Mouse (Mus musculus) layer of hippocampus, adult 2 months (tissue): Measurements from ENCODE around the gene Luc7l2. TPM values are rescaled to one million over a fixed set of nuclear protein-coding genes. Genes with fewer than 3 reads are reported as not detected.

ENCODE experiments used
- DNase-seq, 2 experiments: peaks; one replicate each; pipeline ENCODE4 v3.0.0; 2022; ENCODE audit warnings: low spot score in 2 of 2
- H3K27ac ChIP-seq: fragments of 200-600 bp; 2 replicates; pipeline ENCODE4 v1.8.1; 2022
- H3K4me3 ChIP-seq: fragments of 200-600 bp; 2 replicates; pipeline ENCODE4 v1.8.1; 2022; ENCODE audit warnings: mild to moderate bottlenecking
- CTCF ChIP-seq: fragments of 200-600 bp; conservative IDR thresholded peaks from 2 replicates; pipeline ENCODE4 v1.8.1; 2022; ENCODE audit warnings: antibody characterized with exemption, mild to moderate bottlenecking, moderate library complexity
- microRNA-seq, 2 experiments: library from miRNA; unstranded; fragments of <30 nt; microRNA quantifications; one replicate each; pipeline ENCODE4 v1.2.0; 2021
- total RNA-seq, 2 experiments: library from RNA; stranded (reverse); gene quantifications; 2 replicates each; pipeline ENCODE4 v1.2.3; 2021

Luc7l2 gene
- total RNA-seq, 2 experiments from 2014 or later, result 196 to 219 TPM

DNA sequence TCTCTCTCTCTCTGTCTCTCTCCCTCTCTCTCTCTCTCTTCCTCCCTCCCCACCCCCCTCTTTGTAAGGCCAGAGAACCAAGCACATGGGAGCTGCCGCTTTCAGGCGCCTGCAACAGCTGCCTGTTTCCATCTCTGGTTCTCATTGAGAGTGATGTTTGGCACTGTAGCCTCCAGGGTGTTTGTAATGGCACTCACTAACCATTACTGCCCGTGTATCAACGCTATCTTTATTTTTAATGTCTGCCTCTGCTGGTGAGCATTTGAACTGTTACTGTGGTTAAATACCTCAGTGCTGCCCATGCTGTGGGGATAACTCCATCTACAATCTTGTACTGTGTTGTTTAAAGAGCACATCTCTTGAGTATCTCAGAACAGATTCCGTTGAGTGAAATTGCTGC is 90.5 kb downstream of the Luc7l2 start:
- H3K27ac ChIP-seq, result no peak overlapping the region
- TF ChIP-seq CTCF, result peak; percentile 58
- H3K4me3 ChIP-seq, result no peak overlapping the region
- DNase-seq, result no peak

DNA sequence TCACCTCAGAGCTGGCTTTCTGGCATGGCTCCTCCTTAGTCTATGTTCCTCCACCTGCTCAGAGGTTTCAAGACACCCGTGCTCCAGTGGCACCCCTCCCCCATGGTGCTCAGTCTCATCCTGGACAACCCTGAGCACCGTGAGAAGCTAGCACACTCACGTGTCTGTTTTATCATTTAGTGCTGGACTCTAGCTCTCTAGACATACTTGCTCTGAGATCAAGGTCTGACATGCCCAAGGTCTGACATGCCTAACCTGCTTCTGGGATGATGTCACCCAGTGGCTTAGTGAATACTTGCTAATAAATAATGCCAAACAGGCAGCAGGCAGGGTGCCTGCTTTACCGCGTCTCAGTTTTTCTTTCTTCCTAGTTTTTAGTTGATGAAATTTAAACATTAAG is 91.5 kb downstream of the Luc7l2 start:
- H3K27ac ChIP-seq, result no peak overlapping the region
- no peak for TF ChIP-seq CTCF
- DNase-seq, result no peak
- H3K4me3 ChIP-seq, result no peak overlapping the region

DNA sequence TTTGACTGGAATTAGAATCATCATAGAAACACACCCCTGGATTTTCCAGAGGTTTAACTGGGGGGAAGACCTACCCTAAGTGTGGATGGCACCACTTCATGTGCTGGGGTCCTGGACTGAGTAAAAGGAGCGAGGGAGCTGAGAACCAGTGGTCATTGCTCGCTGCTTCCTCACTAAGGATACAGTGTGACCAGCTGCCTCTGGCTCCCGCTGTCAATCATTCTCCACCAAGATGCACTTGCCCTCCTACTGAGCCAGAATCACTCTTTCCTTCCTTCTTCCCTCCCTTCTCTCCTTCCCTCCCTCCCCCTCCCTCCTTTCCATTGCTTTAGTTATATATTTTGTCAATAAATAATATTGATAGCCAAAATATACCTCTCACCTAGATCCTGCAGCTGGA is 91.9 kb downstream of the Luc7l2 start:
- Histone ChIP-seq H3K4me3 (no peak overlapping the region), H3K27ac (no peak overlapping the region)
- DNase-seq, result no peak
- no peak for TF ChIP-seq CTCF

DNA sequence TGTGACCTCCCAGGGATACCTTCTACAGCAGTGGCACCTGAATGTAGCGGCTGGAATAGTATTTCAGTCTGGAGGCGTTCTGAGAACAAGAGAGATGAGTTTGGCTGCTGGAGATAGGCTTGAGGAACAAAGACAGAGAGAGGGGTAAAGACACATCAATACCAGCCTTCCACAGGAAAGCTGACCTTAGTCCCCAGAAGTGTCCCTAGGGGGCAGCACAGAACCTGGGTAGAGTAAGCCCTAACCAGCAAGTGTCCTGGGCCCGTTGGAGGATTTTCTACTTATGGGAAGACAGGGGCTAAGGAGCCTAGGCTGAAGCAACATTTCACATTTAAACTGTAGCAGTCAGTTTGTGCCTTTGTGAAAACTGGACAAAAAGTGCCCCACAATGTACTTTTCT is 98.4 kb downstream of the Luc7l2 start:
- DNase-seq, result no peak
- peak; percentile 56 for TF ChIP-seq CTCF
- no peak overlapping the region for H3K27ac ChIP-seq

DNA sequence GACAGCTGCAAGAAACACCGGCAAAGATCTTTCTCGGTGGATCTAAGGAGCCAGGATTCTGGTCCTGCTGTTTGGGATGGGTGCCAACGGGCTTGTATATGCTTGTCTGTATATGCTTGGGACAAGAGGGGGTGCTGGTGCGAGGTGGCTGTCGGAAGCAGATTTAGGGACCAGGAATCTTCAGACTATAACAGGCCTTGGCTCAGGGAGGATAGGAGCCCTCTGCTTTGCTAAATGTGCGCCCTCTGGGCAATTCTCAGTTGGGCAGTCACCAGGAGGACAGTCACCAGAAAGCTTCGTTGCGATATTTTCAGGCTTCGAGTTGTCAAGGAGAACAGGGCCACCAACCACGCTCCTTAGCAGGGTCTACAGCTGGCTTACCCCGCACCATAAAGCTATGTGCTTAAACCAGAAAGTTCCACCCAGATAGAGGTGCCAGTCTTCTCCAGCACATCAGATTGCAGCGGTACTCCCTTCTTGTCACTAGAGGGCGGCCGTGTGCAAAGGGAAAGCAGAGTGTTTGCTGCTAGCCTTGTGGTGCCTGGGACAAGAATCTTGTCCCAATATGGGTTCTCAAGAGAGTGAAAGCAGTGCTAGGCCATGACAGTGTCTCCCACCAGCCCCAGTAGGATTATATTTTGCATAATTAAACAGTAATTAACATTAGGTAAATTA is 99.3 kb downstream of the Luc7l2 start:
- no peak overlapping the region for H3K4me3 ChIP-seq
- TF ChIP-seq CTCF, result peak; percentile 99
- H3K27ac ChIP-seq, result no peak overlapping the region
- peak; percentile 66 to 77 for DNase-seq

More for the DNA sequence above, 98.4 kb downstream of the Luc7l2 start:
- no peak overlapping the region for H3K4me3 ChIP-seq

Small RNA genes lying within 50 kb of the gene (microRNA-seq; reads per million reads assigned to microRNA genes)
- gene Mir7670, result 0 reads per million in 2 experiments

Other genes with a start within 250 kb of the Luc7l2 start
- 1 to 10 TPM; 3.1 to 3.9 TPM for gene Zc3hav1, start 196.7 kb upstream of the Luc7l2 start, total RNA-seq
- gene Ttc26, start 169.9 kb upstream of the Luc7l2 start, total RNA-seq, result 10 to 100 TPM; 11.5 to 12.2 TPM
- 10 to 100 TPM; 48.0 to 49.3 TPM for gene Ubn2, start 117.4 kb upstream of the Luc7l2 start, total RNA-seq
- gene Fmc1, start 17.8 kb upstream of the Luc7l2 start, total RNA-seq, result 10 to 100 TPM; 58.3 to 62.0 TPM
- gene Klrg2, start 85.9 kb downstream of the Luc7l2 start, total RNA-seq, result 1 to 10 TPM; 1.0 to 1.2 TPM
- 10 to 100 TPM; 52.1 to 59.8 TPM for gene Clec2l, start 111.7 kb downstream of the Luc7l2 start, total RNA-seq